Mouse (Mus musculus) kidney, adult 18-20 months (tissue): ENCODE measurements around the gene Pigm.

Source experiments
- DNase-seq: peaks from one replicate; pipeline ENCODE4 v3.0.0; 2021

Pigm gene

DNA sequence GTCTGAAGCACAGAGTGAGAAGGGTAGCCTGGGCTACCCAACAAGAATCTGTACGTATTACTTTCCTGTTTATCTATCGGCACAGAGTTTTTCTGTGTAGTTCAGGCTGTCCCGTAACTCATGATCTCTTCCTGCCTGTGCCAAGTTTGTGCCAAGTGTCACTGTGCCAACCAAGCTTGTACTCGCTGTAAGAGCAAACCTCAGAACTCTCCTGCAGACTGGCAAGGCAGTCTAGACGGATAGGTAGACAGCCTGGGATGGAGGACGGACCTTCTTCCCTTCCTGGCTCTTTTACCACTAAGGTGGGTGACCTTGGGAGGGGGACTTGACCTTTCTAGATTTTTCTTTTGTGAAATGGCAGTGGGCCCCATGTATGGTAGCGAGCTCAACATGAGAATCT lies 38.7 kb downstream of the Pigm start:
- DNase-seq = no peak

DNA sequence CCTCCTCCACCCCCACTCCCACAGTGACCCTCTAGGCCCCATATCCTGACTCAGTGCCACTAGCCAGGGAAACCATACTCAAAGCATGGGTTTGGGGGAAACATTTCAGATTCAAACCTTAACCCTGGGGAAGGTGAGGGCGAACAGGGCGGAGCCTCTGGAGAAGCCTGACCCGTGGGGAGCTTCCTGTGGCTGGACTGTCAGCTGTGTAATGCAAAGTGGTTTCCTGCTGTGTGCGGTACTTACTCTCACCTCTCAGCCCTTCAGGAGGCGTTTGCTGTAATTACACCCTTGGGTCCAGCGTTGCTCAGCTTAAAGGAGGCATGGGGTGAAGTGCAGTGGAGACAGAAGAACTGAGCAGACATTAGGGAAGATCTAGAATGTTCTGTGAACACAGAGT lies 41.8 kb downstream of the Pigm start:
- no peak for DNase-seq

DNA sequence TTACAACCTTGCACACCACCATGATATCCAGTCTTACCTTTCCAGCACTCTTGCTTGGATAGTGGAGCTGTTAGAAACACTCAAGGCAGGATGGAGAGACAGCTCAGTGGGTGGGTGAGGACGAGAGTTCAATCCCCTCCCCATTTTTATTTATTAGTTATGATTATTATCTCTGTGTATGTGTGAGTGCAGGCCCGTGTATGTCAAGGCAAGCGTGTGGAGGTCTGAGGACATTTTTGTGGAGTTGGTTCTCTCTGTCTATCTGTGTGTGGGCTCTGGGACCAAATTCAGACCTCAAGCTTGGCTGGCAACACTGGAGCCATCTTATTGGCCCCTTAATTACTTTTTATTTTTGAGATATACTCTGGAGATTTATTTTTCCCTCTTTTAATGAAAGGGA lies 42.3 kb downstream of the Pigm start:
- no peak for DNase-seq

DNA sequence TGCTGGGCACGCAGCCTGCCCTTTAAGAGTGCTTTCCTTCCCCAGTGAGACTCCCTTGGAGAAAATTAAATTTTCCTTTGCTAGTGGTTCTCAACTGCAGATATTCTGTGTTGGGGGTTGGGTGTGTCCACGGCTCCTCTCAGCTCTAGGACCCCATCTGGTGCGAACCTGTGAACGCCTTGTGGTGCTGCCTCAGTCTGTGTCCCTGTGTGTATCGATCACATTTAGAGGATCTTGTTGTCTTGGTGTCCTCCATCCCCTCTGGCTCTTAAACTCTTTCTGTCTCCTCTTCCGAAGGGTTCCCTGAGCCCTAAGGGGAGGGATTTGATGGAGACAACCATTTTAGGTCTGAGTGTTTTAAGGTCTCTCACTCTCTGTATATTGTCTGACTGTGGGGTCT lies 43.8 kb downstream of the Pigm start:
- DNase-seq = no peak

DNA sequence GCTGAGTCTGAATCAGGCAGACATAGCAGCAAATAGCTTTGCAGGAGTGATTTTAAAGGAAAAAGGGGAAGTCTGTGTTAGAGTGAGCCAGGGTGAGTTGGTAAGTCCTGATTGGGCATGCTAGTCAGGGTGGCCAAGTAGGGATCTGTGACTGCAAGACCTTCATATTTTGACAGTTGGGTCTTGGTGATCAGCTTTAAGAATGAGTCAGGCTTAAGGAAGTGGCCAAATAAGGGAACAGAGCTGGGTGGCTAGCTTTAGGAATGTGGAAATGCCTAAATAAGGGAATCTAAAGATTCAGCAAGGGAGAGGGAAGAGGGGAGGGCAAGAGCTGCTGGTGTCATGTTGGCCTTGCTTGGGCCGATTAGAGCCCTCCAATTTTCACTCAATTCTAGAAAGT lies 47.0 kb downstream of the Pigm start:
- DNase-seq = no peak

DNA sequence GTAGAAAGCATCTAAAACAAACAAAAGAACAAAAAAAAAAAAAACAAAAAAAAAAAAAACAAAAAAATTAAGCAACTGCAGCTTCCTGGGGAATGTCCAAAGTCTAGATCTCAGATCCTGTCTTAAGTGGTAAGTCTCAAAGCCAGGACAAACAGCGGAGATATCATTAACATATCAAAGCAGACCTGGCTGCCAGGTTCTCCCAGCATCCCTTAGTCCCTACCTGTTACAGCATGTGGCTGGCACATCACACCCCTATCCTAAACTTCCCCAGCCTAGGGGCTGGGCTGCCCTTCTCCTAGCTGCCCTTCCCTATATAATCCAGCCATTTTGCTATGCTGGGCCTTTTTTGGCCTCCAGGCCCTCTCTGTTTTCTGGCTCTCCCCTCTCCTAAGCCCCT lies 50.1 kb downstream of the Pigm start:
- no peak for DNase-seq

DNA sequence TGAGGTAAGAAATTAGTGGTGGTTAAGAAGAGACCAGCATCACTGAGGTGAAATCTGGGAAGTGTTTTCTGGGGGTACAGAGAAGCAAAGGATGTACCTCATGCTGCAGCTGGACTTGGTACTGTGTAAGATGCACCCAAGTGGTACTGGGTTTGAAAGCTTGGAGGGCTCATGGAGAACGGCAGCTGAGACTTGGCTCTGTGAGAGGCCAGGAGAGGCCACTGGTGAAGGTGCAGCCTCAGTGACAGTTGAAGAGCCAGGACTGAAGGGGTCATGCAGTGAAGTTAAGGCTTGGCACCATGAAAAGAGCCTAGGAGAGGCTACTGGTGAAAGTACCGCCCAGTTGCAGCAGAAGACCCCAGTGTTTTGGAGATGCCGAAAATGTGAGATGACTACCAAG lies 51.5 kb downstream of the Pigm start:
- no peak for DNase-seq

DNA sequence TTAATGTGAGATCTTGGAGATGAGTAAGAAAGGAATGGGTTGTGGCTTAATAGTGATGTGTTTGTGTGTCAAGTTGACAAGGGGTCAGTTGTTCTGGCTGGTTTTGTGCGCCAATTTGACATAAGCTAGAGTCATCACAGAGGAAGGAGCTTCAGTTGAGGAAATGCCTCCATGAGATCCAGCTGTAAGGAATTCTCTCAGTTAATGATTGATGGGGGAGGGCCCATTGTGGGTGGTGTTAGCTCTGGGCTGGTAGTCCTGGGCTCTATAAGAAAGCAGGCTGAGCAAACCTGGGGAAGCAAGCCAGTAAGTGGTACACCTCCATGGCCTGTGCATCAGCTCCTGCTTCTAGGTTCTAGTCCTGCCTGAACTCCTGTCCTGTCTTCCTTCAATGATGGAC lies 52.3 kb downstream of the Pigm start:
- no peak for DNase-seq

DNA sequence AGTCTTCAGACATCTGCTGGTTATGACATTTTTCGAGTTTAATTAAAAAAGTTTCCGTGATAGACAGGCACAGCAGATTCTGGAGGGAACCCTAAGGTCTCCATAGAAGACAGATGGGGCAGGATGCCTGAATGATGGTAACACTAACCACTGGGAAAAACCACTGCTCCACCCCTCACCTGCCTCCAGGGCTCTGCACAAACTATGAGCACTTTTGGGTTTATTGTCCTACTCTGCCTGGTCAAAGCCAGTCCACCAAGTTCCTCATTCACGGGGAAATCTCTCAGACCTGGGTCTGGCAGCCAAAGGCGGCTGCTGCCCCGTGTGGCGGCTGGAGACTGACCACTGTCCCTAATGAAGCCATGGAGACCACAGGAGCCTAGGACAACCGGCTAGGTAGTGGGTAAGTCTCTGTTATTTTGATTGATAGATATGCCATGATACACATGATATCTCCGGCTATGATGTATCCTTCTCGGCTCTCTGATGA lies 54.4 kb downstream of the Pigm start:
- no peak for DNase-seq

DNA sequence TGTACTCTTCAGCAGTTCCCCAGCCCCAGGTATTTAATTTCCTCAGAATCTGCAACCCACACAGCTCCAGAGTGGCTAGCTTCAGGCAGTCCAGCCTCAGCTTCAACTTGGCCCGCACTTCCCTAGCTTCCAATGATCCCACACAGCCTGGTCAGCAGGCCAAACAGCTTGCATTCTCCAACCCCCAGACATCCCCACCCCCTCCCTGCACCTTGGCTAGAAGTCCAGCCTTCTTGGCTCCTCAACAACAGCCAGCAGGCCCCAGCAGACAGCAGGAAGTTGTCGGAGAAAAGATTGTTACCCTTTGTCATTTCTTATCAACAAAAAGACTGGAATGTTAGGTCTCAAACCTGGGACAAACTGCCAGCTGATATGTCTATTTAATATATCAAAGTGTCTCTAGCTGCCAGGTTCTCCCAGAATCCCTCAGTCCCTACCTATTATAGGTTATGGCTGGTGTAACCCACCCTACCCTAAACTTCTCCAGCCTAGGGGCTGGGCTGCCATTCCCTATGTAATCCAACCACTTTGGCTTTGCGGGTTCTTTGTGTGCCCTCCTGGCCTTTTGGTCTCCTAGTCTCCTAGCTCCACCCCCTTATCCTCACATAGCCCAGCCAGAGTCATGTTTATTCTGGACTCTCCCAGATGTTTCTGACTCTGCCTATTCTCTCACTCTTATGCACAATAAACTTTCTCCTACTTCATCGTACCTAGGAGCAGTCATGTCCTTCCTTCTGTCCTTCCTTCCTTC lies 55.7 kb downstream of the Pigm start:
- DNase-seq = peak; percentile 53

DNA sequence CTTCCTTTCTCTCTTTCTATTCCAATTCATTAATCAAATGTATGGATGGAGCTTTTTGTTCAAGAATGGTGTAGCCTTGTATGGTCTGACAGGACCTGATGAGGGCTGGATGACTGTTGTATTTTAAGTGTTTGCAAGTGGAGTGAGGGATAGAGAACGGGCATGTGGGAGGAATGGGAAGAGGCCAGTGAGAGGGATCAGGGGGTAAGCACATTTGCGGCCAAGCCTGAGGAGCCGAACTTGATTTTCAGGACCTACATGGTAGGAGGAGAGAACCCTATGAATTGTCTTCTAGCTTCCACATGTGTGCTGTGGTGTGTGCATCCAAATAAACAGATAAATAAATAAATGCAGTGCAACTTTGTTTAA lies 56.2 kb downstream of the Pigm start:
- DNase-seq = no peak

DNA sequence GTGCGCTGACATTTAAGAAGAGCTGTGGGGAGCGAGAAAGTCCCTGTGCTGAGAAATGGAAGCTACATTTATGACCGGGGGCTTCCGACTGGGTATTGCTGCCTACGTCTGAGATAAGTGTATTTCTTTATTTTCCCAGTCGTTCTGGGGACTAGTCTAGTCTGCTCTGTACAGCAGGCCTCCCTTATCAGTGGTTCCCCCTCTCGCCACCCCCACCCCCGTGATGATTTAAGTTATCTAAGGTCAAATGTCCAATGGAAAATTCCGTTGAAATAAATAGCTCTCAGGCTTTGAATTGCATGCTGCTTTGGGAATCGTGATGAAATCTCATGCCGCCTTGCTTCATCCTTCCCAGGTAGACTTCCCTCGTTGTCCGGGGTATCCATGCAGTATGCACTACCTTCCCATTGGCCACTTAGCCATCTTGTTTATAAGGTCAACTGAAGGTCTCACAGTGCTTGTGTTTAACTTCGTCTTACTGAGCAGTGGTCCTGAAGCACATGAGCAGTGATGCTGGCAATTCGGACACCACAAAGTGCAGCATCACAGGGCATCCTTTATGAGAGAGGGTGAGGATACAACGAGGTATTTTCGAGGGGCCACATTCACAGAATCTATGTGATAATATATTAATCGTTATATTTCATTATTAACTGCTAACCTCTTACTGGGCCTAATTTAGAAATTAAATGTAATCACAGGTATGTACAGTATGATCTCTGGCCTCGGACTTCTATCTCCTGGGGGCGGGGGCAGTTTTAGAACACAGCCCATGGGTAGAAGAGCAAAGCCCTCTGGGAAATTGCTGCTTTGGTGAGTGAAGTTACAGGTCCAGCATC lies 56.9 kb downstream of the Pigm start:
- no peak for DNase-seq
